Mouse (Mus musculus): ENCODE measurements around the gene Ap1g2. TPM values are rescaled to one million over a fixed set of nuclear protein-coding genes. Genes with fewer than 3 reads are reported as not detected.

Gene Ap1g2
- polyA plus RNA-seq (2014; fragmentation: Nextera tagmentation; extraction: Ambion mirVana), result 8.4 and 13.4 TPM in 2 replicates

DNA sequence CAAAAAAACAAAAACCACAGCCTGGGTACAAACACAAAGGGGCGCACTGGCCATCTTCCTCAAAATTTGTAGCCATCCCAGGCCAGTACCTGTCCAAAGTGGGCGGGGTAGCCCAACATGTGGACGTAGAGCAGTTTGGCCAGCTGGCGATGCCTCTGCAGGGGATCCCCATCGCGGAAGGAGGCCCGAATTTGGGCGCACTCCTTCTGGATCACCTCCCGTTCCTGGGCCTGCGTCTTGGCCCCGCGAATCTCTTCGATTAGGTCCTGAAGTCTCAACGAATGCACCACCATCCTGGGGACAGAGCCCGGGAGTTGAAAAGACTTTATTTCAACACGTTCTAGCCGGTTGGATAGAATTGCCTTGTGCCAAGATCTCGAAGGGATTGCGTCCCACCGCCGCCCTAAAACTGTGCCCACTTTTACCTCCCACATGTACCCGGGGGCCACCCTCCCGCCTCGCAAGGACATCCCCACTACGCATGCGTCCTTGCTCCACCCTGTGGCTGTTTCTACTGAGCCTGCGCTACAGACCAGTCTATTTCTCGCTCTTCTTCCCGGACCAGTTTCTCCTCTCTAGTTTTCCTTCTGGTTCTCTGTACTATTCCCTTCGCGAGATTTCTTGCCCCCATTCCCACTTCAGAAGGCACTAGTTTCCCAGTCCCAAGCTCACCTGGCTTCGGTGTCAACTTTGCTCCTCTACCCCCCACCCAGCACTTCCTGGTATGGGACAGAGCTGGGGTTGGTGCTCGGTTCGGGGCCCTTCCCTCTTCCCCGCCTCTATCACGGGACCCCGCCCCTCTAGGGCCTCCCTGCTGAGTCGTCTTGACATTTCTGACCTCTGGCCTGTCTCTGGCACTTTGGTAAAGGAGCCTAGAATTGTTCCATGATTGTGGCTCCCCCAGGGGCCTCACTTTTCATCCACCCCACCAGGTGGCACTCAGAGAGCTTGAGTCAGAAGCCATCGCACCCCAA, at the start of gene Ap1g2:
Ap1g2 (minus strand) TSS at position 758 of the 974 bp plus-strand sequence.
- DNase-seq (ENCODE audit: low spot score), result peak; percentile 80
- Histone ChIP-seq H3K27me3 (ENCODE audit: control insufficient read depth, insufficient read depth, low read length) (peaks cover 4% of the 10 kb centered on the region), H3K4me3 (ENCODE audit: low read depth, low read length) (peak within 1 kb of the TSS; percentile 44), H3K4me2 (ENCODE audit: low read depth, low read length) (peak within 1 kb of the TSS; percentile 90), H3K36me3 (replicated peaks; ENCODE audit: control insufficient read depth, insufficient read depth, low read depth, low read length) (no peaks in the 10 kb centered on the region), H3K9me3 (replicated peaks; ENCODE audit: control insufficient read depth, low read length) (no peaks in the 10 kb centered on the region), H3K4me1 (ENCODE audit: control insufficient read depth, insufficient read depth, low read length) (peaks cover 9% of the 10 kb centered on the region; the same call in 1 of the 2 replicates), H3K9ac (replicated peaks; ENCODE audit: low read length) (peak within 1 kb of the TSS; percentile 76), H3K27ac (replicated peaks; ENCODE audit: low read depth, low read length) (no peak within 1 kb of the TSS)
- WGBS, result under 1% methylated on average over 39 of the region's 39 CpGs
- ATAC-seq (replicated peaks; ENCODE audit: insufficient number of reproducible peaks, low FRiP score, low TSS enrichment, low read depth), result peak; percentile 34; the same call in 1 of the 2 replicates

DNA sequence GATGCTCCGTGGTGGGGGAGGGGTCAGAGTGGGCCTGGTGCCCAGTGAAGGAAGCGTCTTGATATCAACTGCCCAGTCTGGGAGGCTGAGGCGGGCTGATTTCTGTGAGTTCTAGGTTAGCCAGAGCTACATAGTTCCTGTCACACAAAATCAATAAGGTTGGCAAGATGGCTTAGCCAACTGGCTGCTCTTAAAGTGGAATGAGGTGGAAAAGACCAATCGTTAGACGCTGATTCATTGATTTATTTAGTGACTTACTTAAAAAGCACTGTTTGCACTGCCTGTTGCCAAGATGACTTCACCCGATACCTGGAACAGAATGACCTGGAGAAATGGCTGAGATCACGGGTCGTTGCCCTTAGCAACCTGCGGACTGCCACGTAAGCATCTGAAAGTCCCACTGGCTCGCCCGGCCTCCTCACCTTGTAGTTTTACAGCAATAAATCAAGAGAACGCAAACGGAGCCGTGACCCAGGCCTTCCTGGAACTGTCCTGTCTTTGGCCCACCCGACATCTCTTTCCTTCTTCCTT, 46.6 kb upstream of the Ap1g2 start:
- Histone ChIP-seq H3K27me3 (ENCODE audit: control insufficient read depth, insufficient read depth, low read length) (no peaks in the 10 kb centered on the region), H3K9me3 (replicated peaks; ENCODE audit: control insufficient read depth, low read length) (no peaks in the 10 kb centered on the region), H3K4me3 (ENCODE audit: low read depth, low read length) (no peak overlapping the region), H3K4me1 (ENCODE audit: control insufficient read depth, insufficient read depth, low read length) (no peaks in the 10 kb centered on the region), H3K4me2 (ENCODE audit: low read depth, low read length) (no peak overlapping the region), H3K27ac (replicated peaks; ENCODE audit: low read depth, low read length) (no peak overlapping the region), H3K9ac (replicated peaks; ENCODE audit: low read length) (no peak overlapping the region), H3K36me3 (replicated peaks; ENCODE audit: control insufficient read depth, insufficient read depth, low read depth, low read length) (no peaks in the 10 kb centered on the region)
- 89% methylated on average over 16 of the region's 16 CpGs for WGBS
- DNase-seq (ENCODE audit: low spot score) (no peak), ATAC-seq (replicated peaks; ENCODE audit: insufficient number of reproducible peaks, low FRiP score, low TSS enrichment, low read depth) (no peak)

DNA sequence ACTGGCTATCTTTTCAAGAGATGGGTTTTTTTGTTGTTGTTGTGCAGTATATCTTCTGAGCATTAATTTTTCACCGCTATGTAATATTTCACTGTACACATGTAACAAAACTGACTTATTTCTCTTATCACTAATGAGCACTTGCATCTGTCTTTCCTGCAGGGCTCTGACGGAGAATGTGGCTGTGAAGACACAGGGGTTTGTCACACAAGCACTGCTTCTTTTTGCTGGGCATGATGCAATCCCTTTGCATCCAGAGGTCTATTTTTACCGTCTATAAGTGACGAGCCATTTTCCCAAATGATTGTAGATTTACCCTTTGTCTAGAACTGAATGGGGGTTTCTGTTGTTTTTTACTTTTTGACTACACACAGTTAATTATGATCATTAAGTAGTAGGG, 45.8 kb upstream of the Ap1g2 start:
- Histone ChIP-seq H3K4me1 (ENCODE audit: control insufficient read depth, insufficient read depth, low read length) (no peaks in the 10 kb centered on the region), H3K4me2 (ENCODE audit: low read depth, low read length) (no peak overlapping the region), H3K27ac (replicated peaks; ENCODE audit: low read depth, low read length) (no peak overlapping the region), H3K9ac (replicated peaks; ENCODE audit: low read length) (no peak overlapping the region), H3K4me3 (ENCODE audit: low read depth, low read length) (no peak overlapping the region), H3K27me3 (ENCODE audit: control insufficient read depth, insufficient read depth, low read length) (no peaks in the 10 kb centered on the region), H3K36me3 (replicated peaks; ENCODE audit: control insufficient read depth, insufficient read depth, low read depth, low read length) (no peaks in the 10 kb centered on the region), H3K9me3 (replicated peaks; ENCODE audit: control insufficient read depth, low read length) (no peaks in the 10 kb centered on the region)
- no peak for ATAC-seq (replicated peaks; ENCODE audit: insufficient number of reproducible peaks, low FRiP score, low TSS enrichment, low read depth)
- no peak for DNase-seq (ENCODE audit: low spot score)
- WGBS, result 85% methylated on average over 4 of the region's 4 CpGs

DNA sequence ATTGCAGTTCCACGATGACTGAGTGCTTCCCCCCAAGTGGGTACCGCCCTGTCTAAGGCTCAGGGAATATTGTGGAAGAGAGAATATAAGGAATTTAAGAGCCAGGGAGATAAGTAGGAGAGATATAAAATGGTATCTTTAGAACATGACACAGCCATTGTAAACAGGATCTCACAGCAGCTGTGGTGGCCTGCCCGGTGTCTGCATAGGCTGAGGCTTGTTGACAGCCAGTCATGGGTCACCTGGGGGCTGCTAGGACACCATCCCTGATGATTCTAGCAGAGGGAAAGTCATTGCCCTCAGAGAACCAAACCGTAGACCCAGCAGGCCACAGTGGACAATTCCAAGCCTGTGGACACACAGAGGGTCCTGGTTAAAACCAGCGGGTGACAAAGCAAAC, 44.6 kb upstream of the Ap1g2 start:
- Histone ChIP-seq H3K9me3 (replicated peaks; ENCODE audit: control insufficient read depth, low read length) (no peaks in the 10 kb centered on the region), H3K4me1 (ENCODE audit: control insufficient read depth, insufficient read depth, low read length) (no peaks in the 10 kb centered on the region), H3K27ac (replicated peaks; ENCODE audit: low read depth, low read length) (no peak overlapping the region), H3K36me3 (replicated peaks; ENCODE audit: control insufficient read depth, insufficient read depth, low read depth, low read length) (no peaks in the 10 kb centered on the region), H3K27me3 (ENCODE audit: control insufficient read depth, insufficient read depth, low read length) (no peaks in the 10 kb centered on the region), H3K4me2 (ENCODE audit: low read depth, low read length) (no peak overlapping the region), H3K4me3 (ENCODE audit: low read depth, low read length) (no peak overlapping the region), H3K9ac (replicated peaks; ENCODE audit: low read length) (no peak overlapping the region)
- DNase-seq (ENCODE audit: low spot score), result no peak
- ATAC-seq (replicated peaks; ENCODE audit: insufficient number of reproducible peaks, low FRiP score, low TSS enrichment, low read depth), result no peak
- WGBS, result 87% methylated on average over 5 of the region's 5 CpGs

DNA sequence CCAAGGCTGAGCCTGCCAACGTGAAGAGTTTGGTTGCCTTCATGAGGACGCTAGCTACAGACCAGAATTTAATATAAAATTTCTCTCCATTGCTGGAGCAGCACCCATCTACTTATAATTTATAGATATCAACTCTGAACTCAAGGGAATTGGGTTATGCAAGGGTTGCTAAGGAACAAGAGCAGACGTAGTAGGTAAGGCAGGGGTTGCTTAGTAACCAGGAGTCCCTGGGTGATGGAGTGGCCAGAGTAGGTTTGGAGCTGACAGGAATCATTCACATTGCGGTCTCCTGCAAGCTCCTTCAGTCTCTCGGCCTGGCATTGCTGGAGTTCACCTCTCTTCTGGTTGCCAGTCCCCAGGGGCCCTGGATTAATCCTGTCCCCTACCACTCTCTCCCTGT, 42.6 kb upstream of the Ap1g2 start:
- Histone ChIP-seq H3K36me3 (replicated peaks; ENCODE audit: control insufficient read depth, insufficient read depth, low read depth, low read length) (no peaks in the 10 kb centered on the region), H3K27me3 (ENCODE audit: control insufficient read depth, insufficient read depth, low read length) (no peaks in the 10 kb centered on the region), H3K4me3 (ENCODE audit: low read depth, low read length) (no peak overlapping the region), H3K9ac (replicated peaks; ENCODE audit: low read length) (no peak overlapping the region), H3K4me1 (ENCODE audit: control insufficient read depth, insufficient read depth, low read length) (no peaks in the 10 kb centered on the region), H3K9me3 (replicated peaks; ENCODE audit: control insufficient read depth, low read length) (no peaks in the 10 kb centered on the region), H3K4me2 (ENCODE audit: low read depth, low read length) (no peak overlapping the region), H3K27ac (replicated peaks; ENCODE audit: low read depth, low read length) (no peak overlapping the region)
- DNase-seq (ENCODE audit: low spot score) (no peak), ATAC-seq (replicated peaks; ENCODE audit: insufficient number of reproducible peaks, low FRiP score, low TSS enrichment, low read depth) (no peak)
- 79% methylated on average over 5 of the region's 5 CpGs for WGBS

DNA sequence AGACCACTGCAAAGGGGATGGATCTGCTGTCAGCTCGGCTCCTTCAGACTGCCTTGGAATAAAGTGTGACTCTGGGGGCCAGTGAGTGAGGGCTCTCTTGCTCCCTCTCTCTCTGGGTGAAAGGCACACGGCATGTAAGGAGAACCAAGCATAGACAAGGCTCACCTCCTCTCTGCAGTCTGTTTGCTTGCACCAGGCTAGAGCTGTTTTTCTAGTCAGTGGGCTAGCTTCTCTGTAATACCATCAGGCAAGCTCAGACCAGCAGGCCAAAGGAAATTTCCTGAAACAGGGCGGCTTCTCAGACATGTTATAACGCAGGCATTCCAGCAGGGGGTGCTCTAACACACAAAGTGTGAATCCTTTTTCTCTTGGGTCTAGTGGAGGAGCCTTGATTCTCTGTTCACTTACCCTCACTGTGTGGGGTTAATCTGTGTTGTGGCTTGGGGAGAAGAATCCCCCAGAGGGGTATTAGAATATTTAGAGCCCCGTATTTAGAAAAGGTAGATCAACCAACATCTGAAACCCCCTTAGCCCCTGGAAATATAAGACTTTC, 42.0 kb upstream of the Ap1g2 start:
- Histone ChIP-seq H3K36me3 (replicated peaks; ENCODE audit: control insufficient read depth, insufficient read depth, low read depth, low read length) (no peaks in the 10 kb centered on the region), H3K9ac (replicated peaks; ENCODE audit: low read length) (no peak overlapping the region), H3K27ac (replicated peaks; ENCODE audit: low read depth, low read length) (no peak overlapping the region), H3K9me3 (replicated peaks; ENCODE audit: control insufficient read depth, low read length) (no peaks in the 10 kb centered on the region), H3K27me3 (ENCODE audit: control insufficient read depth, insufficient read depth, low read length) (no peaks in the 10 kb centered on the region), H3K4me2 (ENCODE audit: low read depth, low read length) (no peak overlapping the region), H3K4me1 (ENCODE audit: control insufficient read depth, insufficient read depth, low read length) (no peaks in the 10 kb centered on the region), H3K4me3 (ENCODE audit: low read depth, low read length) (no peak overlapping the region)
- ATAC-seq (replicated peaks; ENCODE audit: insufficient number of reproducible peaks, low FRiP score, low TSS enrichment, low read depth), result no peak
- WGBS, result 30% methylated on average over 5 of the region's 5 CpGs
- DNase-seq (ENCODE audit: low spot score), result peak; percentile 86

DNA sequence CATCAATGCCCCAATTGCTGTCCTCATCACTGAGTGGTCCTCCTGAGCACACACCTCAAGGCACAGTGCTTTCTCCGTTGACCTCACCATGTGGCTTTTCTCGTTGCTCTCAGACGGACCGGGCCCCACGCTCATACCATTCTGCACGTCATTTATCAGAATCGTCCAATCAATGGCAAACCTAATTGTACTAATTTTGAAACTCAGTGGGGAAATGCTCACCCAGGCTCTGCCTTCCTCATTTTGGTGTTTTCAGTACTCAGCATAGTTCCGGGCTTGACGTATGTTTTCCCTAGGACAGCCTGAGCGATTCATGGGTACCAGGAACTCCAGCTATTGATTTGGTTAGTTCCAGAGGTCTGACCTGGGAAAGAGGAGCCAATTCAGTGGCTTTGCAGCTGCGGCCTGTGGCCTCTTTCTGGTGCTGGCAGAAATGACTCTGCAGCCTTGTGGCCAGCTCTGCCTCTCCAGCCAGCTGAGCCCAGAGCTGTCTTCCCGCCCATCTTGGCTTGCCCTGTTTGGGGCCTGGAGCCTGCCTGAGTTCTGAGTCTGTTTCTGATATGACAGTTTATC, 40.5 kb upstream of the Ap1g2 start:
- Histone ChIP-seq H3K36me3 (replicated peaks; ENCODE audit: control insufficient read depth, insufficient read depth, low read depth, low read length) (no peaks in the 10 kb centered on the region), H3K27me3 (ENCODE audit: control insufficient read depth, insufficient read depth, low read length) (no peaks in the 10 kb centered on the region), H3K4me1 (ENCODE audit: control insufficient read depth, insufficient read depth, low read length) (no peaks in the 10 kb centered on the region), H3K4me3 (ENCODE audit: low read depth, low read length) (no peak overlapping the region), H3K9me3 (replicated peaks; ENCODE audit: control insufficient read depth, low read length) (no peaks in the 10 kb centered on the region), H3K9ac (replicated peaks; ENCODE audit: low read length) (no peak overlapping the region), H3K4me2 (ENCODE audit: low read depth, low read length) (no peak overlapping the region), H3K27ac (replicated peaks; ENCODE audit: low read depth, low read length) (no peak overlapping the region)
- DNase-seq (ENCODE audit: low spot score), result no peak
- no peak for ATAC-seq (replicated peaks; ENCODE audit: insufficient number of reproducible peaks, low FRiP score, low TSS enrichment, low read depth)
- WGBS, result 87% methylated on average over 12 of the region's 12 CpGs
